Mouse (Mus musculus) inflammation-experienced regulatory T-cells, adult 6 months (primary cell): ENCODE results near the gene Ogdh. TPM values are rescaled to one million over a fixed set of nuclear protein-coding genes. Genes with fewer than 3 reads are reported as not detected.

Source experiments
- ATAC-seq: one replicate; pipeline ENCODE4 v1.8.0; 2017
- polyA plus RNA-seq, 3 experiments: library from polyadenylated mRNA; unstranded; fragments of 100-300 nt; shearing (Covaris generic); gene quantifications; one replicate each; pipeline ENCODE4 v1.2.1; 2017

The Ogdh gene
- polyA plus RNA-seq, 3 experiments from 2014 or later: 132 to 161 (median 134) TPM

DNA sequence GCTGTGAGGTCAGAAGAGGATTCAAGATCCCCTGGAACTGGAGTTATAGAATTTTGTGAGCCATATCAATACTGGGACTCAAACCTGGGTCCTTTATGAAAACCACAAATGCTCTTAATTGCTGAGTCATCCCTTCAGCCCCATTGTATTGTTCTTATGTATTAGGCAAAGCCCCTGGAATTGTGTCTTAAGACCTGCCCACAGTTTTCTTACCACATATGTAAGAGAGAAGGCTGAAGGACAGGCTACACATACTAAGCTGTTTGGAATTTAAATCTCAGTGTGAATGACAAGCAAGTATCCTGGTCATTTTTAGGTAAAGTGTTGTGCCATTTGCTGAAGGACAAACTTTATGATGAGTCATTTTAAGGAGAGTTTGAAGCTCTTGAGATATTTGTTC lies 4.6 kb downstream of the Ogdh start:
- no peak for ATAC-seq

DNA sequence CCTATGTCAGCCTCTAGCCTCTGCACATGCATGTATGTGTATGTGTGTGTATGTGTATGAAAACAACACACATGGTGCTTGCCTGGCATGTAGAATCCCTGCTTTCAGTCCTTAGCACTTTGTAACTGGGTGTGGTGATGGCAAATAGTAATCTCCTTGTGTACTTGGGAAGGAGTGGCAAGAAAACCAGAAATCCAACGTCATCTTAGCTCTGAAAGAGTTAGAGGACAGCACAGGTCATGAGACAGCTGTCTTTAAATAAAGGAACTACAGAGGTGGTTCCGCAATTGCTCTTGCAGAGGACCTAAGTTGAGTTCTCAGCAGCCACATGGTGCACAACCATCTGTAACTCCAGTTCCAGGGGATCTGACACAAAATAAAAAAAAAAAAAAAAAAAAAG lies 8.0 kb downstream of the Ogdh start:
- ATAC-seq: no peak

DNA sequence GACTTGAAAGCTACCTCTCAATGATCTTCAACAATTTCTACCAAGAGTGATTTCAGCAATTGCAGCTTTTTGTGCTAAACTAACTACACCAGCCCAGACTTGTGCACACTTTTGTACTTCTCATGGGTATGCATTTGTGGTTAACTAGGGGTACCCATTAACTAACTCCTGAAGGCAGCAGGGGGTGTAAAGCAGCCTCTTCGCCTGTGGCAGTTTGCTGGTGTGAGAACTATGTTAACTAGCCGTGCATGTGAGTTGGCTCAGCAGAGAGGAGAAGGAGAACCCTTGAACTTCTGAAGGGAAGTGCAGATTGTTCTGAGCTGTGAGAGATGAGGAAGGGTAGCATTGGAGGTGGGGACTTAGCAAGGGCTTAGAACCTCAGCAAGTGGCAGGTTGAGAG lies 11.4 kb downstream of the Ogdh start:
- no peak for ATAC-seq

DNA sequence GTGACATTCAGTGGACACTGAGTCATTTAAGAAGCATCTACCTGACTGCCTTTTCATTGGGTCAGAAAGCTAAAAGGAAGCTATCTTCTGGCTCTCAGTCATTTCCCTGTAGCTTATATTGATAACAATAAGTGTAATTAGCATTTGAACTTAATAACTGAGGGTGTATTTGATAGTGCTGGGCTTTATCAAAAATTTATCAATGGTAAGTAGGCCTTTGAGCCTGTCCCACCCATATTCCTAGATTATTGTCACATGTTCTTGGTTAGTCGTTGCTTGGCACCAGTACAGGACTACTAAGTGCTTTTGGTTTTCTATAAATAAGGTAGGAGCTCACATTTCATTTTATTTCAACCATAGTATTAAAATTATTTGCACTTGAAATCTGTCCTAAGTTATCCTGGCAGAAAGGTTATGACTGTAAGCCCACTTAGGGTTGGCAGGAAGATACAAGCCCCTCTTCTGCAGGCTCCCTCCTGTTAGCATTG lies 14.6 kb downstream of the Ogdh start:
- ATAC-seq: no peak

DNA sequence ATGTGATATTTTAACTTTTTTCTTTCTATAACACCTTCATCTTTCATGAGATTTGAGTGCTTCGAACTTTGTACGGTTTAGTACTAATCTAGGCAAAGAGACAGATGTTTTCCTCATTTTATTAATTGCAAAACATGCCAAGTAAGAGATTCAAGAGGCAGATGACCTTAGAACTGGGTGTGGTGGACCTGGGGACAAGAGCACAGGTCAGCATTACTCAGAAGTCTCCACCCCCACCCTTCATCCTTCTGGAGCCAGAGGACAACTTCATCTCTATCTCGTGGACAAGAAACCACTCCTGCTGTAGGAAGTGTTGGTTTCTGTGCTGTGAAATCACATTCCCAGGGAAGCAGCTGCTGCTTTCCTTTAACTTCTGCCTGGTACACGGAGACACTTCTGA lies 16.7 kb downstream of the Ogdh start:
- ATAC-seq: no peak

DNA sequence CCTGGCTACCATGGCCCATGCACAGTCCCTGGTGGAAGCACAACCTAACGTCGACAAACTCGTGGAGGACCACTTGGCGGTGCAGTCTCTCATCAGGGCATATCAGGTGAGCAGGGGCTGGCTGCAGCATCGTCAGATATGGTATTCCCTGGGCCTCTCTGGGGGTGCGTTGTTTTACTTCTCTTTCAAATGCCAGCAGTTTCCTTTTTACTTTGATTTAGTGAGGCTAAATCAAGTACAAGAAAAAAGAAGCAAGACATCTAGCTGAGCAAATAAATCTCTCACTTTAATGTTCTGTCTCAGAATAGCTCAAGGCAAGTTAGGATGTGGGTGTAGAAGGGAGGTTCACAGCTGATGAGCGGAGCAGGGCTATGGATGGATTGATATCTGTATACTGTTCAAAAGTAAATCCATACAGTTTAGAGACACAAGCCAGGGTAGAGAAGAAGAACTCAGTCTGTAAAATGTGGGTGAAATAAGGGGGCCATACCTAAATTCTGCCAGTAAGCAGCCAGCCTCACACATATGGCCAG lies 22.5 kb downstream of the Ogdh start:
- no peak for ATAC-seq

DNA sequence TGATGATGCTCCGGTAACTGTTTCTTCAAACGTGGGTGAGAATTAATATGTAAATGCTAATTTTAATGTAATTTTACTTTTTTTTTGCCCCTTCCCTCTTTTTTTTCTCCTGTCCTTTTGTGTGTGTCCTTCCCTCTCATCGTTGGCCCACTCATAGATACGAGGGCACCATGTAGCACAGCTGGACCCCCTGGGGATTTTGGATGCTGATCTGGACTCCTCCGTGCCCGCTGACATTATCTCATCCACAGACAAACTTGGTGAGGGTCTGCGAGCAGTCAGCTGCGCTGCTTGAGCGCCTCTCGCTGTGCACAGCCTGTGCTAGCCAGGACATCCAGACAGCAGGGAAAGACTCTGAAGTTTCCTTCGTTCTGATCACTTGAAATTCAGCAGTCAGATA lies 25.4 kb downstream of the Ogdh start:
- no peak for ATAC-seq

DNA sequence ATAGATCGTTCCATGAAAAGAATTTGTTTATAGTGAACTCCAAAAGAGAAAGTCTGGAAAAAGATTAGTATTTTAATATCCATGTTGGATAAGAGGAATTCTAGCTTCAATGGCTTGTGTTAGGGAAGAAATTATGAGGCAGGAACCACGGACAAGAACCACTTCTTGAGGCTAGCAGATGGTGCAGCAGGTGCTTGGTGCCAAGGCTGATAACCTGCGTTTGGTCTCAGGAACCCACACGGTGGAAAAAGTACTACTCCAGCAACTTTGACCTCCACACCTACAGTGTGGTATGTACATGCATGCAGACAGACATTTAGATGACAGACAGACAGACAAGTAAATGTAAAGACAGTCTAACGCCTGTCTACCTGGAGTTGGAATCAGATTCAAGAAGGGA lies 27.1 kb downstream of the Ogdh start:
- no peak for ATAC-seq

DNA sequence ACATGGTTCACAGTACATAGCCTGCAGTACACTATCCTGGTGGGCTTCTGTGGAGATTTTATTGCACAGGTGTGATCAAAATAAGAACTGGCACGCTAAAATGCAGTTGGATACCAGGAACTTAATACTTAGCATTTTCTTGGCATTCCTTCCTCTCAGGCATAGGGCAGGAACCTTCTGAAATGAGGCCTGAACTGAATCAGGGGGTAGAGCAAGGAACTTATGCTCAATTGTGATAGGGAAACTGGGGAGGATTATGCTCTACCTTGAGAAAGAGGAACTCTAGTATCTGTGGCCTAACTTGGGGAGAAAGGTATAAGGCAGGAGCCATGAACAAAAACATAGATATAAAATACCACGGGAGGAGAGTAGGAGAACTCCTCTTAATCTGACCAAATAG lies 27.9 kb downstream of the Ogdh start:
- no peak for ATAC-seq

DNA sequence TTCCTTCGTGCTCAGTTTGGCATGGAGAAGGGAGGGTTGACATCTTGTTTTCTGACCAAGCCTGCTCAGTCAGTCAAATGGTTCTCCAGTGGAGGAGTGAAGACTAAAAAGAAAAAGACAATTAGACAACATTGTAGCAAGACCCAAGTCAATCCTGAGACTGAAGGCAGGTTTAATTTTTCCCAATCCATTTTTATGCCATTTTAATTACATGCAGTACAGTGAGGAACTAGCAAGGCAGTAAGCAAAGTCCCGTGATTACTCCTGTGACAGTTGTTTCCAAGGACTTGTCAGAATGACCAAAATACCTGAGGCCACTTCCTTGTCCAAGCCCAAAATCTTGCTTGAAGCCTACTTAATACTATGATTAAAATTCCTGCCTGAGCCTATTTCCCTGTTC lies 30.7 kb downstream of the Ogdh start:
- ATAC-seq: no peak

DNA sequence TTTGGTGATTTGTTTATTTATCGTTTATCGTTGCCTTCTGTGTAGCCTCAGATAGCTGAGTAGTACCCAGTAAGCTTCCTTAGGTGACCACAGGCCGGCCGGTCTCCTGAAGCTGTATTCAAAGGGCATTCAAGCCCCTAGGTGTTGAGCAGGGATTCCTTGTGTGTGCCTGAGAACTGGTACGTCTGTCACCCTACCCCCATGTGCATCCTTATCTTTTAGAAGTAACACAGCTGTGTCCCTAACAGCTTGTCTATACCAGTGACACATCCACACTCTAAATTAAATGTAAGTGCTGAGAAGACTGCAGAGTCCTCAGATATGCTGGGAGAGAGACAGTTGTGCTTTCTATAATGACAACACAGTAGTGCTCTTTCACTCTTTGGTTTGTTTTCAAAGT lies 31.9 kb downstream of the Ogdh start:
- no peak for ATAC-seq

DNA sequence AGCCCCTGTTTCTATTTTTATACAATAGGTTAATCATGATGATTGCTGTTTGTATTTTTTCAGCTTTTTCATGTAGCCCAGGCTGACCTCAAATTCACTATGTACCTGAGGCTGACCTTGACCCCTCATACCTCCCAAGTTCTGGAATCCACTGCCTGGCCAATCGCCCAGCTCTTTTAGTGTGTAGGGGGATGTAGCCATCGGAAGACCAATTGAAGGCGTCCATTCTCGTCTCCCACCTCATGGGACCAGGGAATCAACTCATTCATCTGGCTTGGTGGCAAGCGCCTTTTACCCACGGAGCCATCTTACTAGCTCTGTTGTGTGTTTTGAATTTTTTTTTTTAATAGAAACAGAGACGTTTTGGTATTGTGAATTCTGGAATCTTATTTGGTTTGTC lies 39.8 kb downstream of the Ogdh start:
- ATAC-seq: no peak

DNA sequence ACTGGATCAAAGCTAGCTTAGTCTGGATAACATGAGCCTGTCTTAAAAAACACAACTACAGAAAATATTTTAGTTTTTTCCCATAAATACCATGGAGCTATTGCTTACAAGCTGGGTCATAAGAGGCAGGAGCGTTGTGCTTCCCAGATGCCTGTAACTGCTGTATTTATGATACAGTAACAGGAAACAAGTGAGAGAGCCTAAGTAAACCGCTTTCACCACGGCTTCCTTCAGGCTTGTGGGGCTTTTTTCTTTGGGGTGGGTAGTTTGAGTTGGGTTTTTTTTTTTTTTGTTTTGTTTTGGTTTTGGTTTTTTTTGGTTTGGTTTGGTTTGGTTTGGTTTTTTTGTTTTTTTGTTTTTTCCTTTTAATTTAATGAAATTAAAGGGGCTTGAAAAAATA lies 41.2 kb downstream of the Ogdh start:
- no peak for ATAC-seq

DNA sequence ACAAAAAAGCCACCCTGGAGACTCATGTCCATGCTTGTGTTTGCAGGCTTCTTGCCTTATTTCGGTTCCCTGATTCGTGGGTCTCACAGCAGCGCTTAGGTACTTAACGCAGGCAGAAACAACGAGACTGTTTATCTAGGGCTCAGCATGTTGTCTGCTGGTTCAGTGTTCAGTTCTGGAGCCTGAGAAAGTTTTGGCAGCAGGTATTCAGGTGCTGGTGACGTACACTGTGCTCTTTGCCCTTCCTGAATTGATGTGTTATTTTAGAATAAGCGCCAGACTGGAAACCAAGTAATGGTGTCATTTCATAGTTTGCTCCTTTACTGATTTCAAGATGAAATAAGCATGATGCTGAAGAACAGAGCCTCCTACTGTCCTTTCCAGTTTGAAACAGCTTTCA lies 42.0 kb downstream of the Ogdh start:
- no peak for ATAC-seq

DNA sequence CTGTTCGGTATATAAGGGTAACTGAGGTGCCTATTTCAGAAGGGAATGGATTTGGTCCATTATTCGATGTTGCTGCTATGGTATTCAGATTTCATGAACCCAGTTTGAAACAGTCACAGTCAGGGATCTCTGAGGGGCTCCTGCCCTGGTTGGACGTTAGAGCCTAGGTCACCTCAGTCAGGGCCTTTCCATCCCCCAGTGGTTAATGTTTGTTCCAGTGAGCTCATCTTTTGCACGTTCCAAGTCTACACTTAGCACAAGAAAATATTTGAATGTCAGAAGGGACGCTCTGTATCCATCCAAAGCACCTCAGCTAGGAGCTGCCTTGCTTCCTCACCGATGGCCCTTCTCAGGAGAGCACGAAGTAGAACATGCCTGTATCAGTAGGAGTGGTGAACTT lies 43.9 kb downstream of the Ogdh start:
- no peak for ATAC-seq

DNA sequence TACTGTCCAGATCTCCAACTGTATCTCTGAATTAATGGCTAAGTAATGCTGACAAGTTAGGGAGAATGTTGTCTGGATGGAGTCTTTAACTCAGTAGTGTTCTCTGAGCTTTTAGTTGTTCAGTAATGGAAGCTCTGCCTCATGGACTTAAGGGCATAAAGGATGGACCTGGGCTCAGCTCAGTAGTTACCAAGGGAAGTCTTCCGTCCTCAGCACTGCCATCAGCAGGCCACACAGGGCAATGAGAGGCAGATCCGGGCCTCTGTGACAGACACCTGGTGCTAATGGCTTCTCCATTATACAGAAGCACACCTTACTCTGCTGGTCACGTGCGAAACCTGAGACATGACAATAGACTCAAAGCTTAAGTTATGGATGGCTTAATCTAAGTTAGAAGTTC lies 45.3 kb downstream of the Ogdh start:
- ATAC-seq: no peak

DNA sequence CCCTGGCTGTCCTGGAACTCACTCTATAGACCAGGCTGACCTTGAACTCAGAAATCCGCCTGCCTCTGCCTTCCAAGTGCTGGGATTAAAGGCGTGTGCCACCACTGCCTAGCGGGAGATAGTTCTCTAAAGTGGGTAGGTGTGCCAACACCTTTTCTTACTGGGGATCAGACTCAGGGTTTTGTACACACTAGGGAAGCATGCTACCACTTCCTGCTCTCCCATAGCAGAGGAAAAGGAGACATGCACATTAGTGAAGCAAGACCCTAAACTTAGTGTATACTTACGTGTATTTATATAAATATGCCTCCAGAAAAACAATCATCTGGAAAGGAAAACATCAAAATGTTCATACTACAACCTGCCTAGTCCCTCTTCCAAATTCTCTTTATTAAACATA lies 54.5 kb downstream of the Ogdh start:
- ATAC-seq: no peak

DNA sequence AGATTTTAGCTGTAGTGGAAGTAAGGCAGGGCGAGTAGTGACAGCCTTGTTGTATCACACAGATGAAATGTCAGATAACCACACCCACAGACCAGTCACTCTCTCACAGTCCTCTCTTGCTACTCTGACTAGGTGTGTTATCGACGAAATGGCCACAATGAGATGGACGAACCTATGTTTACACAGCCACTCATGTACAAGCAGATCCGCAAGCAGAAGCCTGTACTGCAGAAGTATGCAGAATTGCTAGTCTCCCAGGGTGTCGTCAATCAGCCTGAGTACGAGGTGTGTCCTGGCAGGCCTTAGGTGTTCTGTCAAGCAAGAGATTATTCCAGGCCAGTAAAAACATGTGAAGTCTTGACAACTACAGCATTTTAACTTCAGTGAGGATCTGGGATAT lies 55.5 kb downstream of the Ogdh start:
- ATAC-seq: no peak

DNA sequence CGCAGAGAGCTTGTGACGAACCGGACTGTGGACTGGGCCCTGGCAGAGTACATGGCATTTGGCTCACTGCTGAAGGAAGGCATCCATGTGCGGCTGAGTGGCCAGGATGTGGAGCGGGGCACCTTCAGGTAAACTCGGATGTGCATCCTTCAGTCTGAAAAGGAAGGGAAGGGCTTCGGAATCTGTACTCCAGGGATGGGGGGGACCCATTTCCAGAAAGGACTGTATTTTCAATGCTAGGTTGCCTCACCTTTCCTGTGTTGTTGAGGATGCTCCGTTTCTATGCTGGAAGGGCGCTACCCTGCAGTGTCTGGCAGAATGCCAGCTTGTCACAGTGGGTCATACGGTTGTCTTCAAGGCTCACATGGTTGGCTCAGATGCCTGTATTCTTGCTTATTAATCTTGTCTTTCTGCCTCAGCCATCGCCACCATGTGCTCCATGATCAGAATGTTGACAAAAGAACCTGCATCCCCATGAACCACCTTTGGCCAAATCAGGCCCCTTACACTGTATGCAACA lies 57.3 kb downstream of the Ogdh start:
- ATAC-seq: no peak

DNA sequence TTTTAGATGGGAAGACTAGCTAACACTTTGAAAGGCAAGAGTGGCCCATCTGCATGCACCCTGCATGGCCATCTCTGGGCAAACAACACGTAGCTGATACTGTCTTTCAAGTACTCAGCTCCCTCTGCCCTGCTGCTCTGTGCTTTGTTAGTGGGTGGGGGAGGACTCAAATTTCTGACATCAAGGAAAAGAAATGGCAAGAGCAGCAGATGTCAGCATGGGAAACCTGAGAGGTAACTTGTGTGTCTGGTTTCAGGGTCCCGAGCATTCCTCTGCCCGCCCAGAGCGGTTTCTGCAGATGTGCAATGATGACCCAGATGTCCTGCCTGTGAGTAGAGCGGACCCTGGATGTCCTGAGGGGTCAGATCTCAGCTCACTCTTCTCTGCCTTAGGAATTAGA lies 58.2 kb downstream of the Ogdh start:
- no peak for ATAC-seq

DNA sequence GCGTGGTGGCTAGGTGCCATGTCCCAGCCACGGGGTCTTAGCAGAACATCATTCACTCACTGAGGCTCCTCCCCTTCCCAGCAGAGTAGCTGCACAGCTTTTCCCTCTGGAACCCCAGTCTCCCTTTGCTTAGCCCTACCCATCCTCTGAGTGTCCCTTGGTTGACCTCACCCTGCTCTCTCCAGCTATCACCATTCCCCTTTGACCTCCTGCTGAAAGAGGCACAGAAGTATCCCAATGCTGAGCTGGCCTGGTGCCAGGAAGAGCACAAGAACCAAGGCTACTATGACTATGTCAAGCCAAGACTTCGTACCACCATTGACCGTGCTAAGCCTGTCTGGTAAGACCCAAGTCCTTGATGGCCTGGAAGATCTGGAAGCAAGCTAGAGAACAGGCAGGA lies 63.7 kb downstream of the Ogdh start:
- ATAC-seq: no peak

DNA sequence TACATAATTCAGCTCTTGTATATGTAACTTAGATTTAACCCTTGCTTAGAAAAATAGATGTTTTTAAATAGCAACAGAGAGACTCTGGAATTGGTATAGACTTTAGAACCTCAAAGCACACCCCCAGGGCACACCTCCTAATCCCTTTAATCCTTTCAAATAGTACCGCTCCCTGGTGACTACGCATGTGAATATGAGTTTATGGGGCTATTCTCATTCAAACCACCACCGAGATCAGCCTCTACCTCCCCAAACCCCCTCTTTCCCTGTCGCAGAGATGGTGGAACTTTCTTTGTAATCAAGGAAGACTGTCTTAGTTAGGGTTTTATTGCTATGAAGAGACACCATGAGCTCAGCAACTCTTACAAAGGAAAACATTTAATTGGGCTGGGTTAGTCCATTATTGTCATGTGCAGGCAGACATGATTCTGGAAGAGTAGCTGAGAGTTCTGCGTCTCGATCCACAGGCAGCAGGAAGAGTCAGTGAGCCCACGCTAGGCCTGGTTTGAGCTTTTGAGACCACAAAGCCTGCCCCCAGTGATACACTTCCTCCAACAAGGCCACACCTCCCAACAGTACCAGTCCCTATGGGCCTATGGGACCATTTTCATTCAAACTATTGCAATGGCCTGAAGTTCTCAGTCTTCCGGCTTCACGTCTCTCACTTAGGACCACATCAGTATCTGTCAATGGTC lies 73.3 kb downstream of the Ogdh start:
- no peak for ATAC-seq

DNA sequence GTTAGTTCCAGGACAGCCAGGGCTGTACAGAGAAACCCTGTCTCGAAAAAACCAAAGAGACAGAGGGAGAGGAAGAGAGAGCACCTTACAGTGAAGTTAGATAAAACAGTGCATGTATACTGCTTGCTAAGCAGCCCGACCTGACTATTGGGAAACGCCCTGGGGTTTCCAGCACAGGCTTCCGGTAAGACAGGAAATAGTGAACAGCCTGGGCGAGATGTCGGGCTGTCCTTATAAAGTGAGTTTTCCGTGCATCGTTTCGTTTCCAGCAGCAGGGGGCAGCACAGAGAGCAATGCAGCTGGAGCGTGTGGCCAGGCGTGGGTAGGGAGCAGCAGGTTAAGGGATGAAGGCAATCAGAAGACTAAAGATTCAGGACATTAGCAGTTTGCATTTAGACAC lies 74.5 kb downstream of the Ogdh start:
- peak; percentile 99 for ATAC-seq

DNA sequence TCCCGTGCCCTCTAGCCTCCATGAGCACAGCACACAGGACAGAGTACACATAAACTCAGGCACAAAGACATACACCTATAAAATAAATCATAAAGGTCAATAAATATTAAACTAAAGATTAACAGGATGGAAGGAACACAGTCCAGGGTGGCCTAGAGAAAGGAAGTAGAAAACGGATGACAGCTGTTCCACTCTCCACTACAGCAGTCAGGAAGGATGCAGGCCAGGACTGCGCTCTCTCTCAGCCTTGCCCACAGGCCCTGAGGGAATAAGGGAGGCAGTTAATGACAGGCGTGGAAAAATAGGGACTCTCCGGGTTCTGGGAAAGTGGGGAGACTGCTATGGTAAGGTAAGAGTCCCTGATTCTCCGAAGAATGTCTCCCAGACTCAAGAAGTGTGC lies 75.0 kb downstream of the Ogdh start:
- ATAC-seq: no peak

DNA sequence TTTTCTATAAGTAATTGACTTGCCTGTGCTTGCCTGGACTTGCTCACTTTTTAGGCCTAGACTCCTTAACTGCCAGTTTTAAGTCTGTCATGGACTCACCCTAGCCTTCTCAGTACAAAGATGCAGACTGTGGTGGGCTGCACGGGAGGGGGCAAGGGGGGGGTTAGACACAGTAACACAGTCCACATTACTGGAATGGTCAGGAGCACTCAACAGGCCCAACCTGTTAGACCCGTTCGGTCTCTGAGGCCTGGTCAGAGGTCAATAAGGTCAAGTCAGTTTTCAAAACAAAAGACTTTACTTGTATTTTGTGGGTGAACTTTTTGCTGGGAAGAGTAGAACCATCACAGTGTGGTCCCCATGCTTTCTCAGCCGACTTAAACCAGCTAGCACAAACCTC lies 75.7 kb downstream of the Ogdh start:
- ATAC-seq: no peak
